Mouse (Mus musculus) granulocyte monocyte progenitor cell, adult 5-6 weeks (primary cell): ENCODE data around the gene Capn12. TPM values are rescaled to one million over a fixed set of nuclear protein-coding genes. Genes with fewer than 3 reads are reported as not detected.

Experiments
- ATAC-seq: replicated peaks from 2 replicates; pipeline ENCODE4 v1.8.0; 2016; ENCODE audit warnings: mild to moderate bottlenecking, moderate TSS enrichment, inconsistent platforms; ENCODE audit not compliant: poor library complexity, severe bottlenecking
- total RNA-seq, 2 experiments: library from RNA; stranded (forward) in 1 of 2; stranded (reverse) in 1 of 2; fragments of 200-712, 200-1000 nt in 1 of 2; fragments of >200 nt in 1 of 2; fragmentation: Nextera tagmentation in 1 of 2; gene quantifications; 2 replicates each; pipeline ENCODE4 v1.2.3; 2014 to 2017

The Capn12 gene
- total RNA-seq (2014; fragmentation: Nextera tagmentation), result not detected in 2 replicates
- 0.13 TPM in 1 of 2 replicates, not detected in the other for total RNA-seq (2017)

- ATAC-seq, result no peak
Measured at GRCm38 (mm10) chr7:28881199-28881598, at the start of gene Capn12. Gene Capn12 (plus strand): TSS chr7:28881422.

- ATAC-seq, result peak; percentile 88
Measured at GRCm38 (mm10) chr7:28832137-28832536, 49.1 kb upstream of the Capn12 start.

GRCm38 (mm10) chr7:28833723-28834347 lies 47.4 kb upstream of the Capn12 start, which contains the start of gene Lgals4:
Gene Lgals4 (plus strand): TSS chr7:28833854.
- ATAC-seq, result no peak

GRCm38 (mm10) chr7:28836936-28837335 lies 44.3 kb upstream of the Capn12 start:
- ATAC-seq, result no peak

DNA sequence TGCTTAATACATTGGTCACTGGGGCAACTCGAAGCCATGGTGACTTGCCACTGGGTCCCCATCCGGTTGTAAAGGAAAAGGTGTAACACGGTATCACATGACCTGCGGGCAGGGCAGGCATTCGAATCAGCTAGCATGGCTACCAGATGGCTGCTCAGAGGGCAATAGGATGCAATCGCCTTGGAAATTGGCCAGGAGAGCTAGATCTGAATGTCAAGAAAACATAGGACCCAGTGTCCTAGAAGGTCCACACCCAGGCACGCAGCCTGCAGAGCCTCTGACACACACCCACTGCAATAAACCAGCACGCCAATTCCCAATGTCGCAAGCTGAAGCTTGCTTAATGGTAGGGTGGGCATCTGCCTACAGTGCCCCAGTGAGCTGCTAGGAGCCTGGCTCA lies 42.9 kb upstream of the Capn12 start:
- ATAC-seq, result peak; percentile 84

- no peak for ATAC-seq
Measured at GRCm38 (mm10) chr7:28847273-28847672, 33.9 kb upstream of the Capn12 start.

DNA sequence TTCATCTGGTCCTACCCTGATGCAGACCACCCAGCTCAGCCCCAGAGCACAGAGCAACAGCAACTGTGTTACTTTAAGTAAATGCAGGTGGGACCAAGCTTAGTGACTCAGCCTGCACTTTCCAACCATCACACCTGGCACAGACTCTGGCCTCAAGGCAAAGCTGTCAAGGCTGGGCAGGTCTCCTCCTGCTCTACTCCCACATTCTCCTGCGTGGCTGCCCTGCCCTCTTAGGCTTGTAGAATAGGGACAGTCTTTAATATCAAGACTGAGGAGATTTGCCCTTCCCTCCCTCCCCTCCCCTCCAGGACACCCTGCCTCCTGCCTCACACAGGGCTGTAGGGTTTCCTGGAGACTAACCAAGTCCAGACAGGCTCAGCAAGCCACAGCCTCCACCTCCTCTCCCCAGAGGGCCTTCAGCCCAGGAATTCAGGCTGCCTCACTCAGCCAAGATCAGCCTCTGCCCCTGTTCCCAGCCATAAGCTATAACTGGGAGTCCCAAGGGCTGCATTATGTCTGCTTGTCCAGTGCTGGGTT lies 31.5 kb upstream of the Capn12 start:
- ATAC-seq, result no peak

GRCm38 (mm10) chr7:28850642-28851041 lies 30.6 kb upstream of the Capn12 start:
- no peak for ATAC-seq

- ATAC-seq, result no peak
Measured at GRCm38 (mm10) chr7:28859953-28860352, 21.3 kb upstream of the Capn12 start.

DNA sequence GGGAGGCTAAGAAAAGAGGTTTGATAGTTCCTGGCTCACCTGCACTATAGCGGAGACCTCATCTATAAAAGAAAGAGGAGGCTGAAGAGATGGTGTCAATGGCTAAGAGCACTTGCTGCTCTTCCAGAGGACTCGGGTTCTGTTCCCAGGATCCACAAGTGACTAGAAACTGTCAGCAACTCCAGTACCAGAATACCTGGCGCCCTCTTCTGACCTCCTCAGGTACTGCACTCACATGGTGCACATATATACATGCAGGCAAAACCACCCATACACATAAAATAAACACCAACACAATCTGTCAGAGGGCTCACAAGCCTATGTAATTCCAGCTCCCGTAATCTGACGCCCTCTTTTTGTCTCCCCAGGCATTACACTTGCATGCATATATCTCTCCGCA lies 20.3 kb upstream of the Capn12 start:
- no peak for ATAC-seq

DNA sequence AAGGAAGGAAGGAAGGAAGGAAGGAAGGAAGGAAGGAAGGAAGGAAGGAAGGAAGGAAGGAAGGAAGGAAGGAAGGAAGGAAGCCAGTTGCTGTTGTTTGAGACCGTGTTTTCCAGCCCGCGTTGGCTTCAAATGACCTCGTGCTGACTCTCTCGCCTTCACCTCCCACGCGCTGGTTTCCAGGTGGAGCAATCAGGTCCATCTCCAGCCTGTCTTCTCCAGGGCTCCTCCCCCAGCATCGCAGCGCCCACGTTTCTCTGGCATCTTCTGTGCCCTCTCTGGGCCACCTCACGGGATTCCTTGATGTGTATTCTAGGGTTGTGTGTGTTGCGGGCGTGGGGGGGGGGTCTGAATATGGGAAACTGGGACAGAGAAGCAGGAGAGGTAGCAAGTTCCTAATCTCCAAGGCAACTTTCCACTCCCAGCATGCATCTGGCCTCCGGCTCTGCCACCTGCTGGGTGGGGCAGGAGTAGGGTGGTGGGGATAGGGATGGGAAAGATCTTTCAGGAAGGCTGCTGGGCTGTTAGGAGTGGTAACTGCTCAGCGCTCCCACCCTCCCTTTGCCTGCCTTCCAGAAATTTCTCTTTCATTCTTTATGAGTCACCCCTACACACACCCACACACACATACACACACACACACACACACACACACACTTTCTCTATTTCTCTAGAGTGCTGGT lies 18.3 kb upstream of the Capn12 start:
- no peak for ATAC-seq

DNA sequence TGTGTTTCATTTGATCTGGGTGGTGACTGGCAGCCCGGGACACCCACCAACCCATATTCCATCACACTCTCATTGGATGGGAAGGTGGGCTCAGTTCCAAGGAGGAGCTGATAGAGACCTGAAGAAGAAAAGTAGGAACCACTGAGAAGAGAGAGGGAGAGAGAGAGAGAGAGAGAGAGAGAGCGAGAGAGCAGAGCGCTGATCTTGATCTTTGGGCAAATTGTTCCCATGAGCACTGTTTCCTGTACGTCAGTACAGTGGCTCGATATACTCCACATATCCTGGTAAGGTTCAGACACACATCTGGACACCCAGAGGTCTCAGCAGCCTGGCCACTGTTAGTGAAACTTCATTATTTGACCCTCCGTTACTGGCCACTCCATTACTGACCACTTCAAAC lies 17.7 kb upstream of the Capn12 start, which contains the start of gene Lgals7:
Gene Lgals7 (plus strand): TSS at position 314 of the 400 bp plus-strand sequence.
- ATAC-seq, result no peak

- ATAC-seq, result no peak
Measured at GRCm38 (mm10) chr7:28864288-28864750, 16.9 kb upstream of the Capn12 start.

GRCm38 (mm10) chr7:28865481-28866300 lies 15.5 kb upstream of the Capn12 start:
- ATAC-seq, result peak; percentile 93

- no peak for ATAC-seq
Measured at GRCm38 (mm10) chr7:28866769-28867507, 14.3 kb upstream of the Capn12 start.

DNA sequence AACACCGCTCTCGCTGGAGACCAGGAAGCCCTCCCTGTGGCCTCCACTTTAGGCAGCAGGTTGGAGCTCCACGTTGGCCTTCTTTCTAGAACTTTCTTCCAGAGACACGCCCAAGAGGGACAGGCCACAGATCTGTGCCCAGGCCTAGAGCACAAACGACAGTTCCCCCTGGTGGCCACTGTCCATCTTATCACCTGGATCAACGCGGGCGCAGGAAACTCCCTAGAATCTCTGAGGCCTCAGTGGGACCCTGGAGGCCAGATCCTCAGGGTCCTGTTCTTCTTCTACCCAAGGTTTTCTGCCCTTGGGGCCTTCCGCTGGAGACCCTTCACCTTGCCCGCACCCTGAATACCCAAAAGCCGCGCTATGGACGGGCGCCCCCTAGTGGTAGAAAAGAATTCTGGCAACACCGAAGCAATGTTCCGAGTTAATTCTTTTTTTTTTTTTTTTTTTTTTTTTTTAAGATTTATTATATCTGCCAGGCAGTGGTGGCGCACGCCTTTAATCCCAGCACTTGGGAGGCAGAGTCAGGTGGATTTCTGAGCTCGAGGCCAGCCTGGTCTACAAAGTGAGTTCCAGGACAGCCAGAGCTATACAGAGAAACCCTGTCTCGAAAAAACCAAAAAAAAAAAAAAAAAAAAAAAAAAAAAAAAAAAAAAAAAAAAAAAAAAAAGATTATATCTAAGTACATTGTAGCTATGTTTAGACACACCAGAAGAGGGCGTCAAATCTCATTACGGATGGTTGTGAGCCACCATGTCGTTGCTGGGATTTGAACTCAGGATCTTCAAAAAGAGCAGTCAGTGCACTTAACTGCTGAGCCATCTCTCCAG lies 13.5 kb upstream of the Capn12 start:
- peak; percentile 52 for ATAC-seq

GRCm38 (mm10) chr7:28870901-28871664 lies 10.1 kb upstream of the Capn12 start:
- ATAC-seq, result peak; percentile 76

DNA sequence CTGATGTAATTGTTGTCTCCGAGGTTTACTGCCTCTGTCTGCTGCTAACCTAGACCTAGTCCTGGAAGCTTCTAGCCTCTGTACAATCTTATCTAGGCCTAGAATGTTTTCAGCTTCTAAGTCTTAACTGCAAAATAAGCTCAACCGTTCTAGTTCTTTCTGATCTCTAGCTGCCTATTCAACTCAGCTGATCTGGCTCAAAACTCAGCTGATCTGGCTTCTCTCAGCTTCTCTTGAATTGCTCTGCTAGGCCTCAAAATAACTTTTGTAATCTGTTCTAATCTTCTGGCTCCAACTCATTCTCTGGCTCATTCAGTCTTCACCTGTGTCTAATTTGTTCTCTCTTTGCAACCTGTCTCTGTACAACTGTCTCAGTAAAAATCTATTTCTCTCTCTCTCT lies 6.7 kb upstream of the Capn12 start:
- ATAC-seq, result no peak
